Mouse (Mus musculus): Measurements from ENCODE around the gene Casp2. TPM values are rescaled to one million over a fixed set of nuclear protein-coding genes. Genes with fewer than 3 reads are reported as not detected.

The Casp2 gene
- polyA plus RNA-seq, 1 experiment from 2014 or later: 74.0 TPM

DNA sequence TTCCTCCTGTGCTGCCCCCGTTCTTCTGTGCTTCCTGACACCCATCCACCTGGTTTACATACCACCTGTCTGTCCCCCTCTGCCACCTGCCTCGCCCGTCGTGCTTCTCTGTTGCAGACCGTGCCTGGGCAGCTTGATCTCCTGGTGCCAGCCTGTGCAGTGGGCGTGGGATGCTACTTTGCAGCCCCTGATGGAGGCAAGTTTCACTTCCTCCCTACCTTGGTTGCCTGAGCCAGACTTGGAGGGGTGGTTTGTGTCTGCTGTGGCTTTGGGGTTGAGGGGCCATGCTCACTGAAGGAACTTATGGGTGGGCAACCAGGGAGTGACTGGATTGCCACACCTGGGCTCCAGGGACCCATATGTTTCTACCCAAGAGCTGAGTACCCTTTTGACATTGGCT, 28.5 kb downstream of the Casp2 start:
- peaks cover 43% of the 10 kb centered on the region for H3K36me3 ChIP-seq (replicated peaks)

DNA sequence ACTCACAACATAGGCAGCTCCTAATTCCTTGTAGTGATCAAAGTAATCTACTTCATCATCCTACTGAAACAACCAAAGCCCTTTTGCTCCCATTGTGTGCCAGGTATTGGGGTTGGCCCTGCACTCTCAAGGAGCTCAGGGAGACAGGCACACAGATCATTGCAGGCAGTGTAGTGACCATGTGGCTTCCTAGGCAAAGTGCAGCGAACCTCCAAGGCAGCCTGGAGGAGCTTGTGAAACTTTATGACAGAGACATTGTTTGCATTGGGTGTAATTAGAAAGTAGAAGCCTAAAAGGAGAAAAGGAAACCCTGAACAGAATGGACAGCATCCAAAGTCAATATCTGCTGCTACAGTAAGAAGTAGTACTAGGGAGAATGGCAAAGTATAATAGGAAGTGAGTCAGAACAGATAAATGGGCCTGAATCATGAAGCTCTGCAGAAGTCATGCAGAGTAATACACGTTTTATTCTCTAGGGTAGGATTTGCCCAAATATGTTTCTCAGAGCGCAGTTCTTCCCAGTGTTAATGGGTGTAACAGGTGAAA, 30.8 kb downstream of the Casp2 start:
- Histone ChIP-seq H3K9me3 (no peaks in the 10 kb centered on the region), H3K4me1 (no peaks in the 10 kb centered on the region), H3K36me3 (replicated peaks) (peaks cover 56% of the 10 kb centered on the region), H3K9ac (no peak overlapping the region), H3K27me3 (no peaks in the 10 kb centered on the region), H3K27ac (no peak overlapping the region), H3K4me3 (replicated peaks) (no peak overlapping the region), H3K4me2 (no peak overlapping the region)
- no peak for ATAC-seq (ENCODE audit: low FRiP score)
- 86% methylated on average over 3 of the region's 3 CpGs for WGBS

More for the DNA sequence above, 28.5 kb downstream of the Casp2 start:
- H3K9me3 ChIP-seq: no peaks in the 10 kb centered on the region
- no peaks in the 10 kb centered on the region for H3K27me3 ChIP-seq
- no peaks in the 10 kb centered on the region for H3K4me1 ChIP-seq
- H3K4me3 ChIP-seq (replicated peaks): no peak overlapping the region
- no peak for ATAC-seq (ENCODE audit: low FRiP score)
- 89% methylated on average over 6 of the region's 6 CpGs for WGBS
- H3K9ac ChIP-seq: no peak overlapping the region
- no peak overlapping the region for H3K4me2 ChIP-seq
- no peak overlapping the region for H3K27ac ChIP-seq

DNA sequence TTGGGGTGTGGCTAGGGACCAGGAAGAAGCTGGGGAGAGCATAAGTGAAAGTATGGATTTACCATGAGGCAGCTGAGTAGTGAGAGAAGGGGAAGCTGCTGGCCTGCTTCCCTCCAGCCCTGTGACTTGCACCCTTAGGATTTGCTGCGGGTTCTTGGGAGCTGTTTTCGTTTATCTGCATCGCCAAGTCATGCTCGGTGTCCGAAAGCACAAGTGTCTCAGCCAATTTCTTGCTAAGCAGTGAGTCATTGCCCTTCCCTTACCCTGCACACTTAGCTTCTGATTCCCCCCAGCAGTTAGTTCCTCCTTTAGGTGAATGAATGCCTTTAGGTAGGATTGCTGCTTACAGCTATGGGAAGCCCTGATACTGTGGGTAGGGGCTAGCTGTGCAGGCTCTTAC, 34.6 kb downstream of the Casp2 start:
- H3K4me3 ChIP-seq (replicated peaks): no peak overlapping the region
- WGBS: 93% methylated on average over 5 of the region's 5 CpGs
- no peaks in the 10 kb centered on the region for H3K27me3 ChIP-seq
- H3K4me1 ChIP-seq: no peaks in the 10 kb centered on the region
- H3K4me2 ChIP-seq: no peak overlapping the region
- peaks cover 33% of the 10 kb centered on the region for H3K36me3 ChIP-seq (replicated peaks)
- no peak overlapping the region for H3K27ac ChIP-seq
- no peak overlapping the region for H3K9ac ChIP-seq
- no peaks in the 10 kb centered on the region for H3K9me3 ChIP-seq
- ATAC-seq (ENCODE audit: low FRiP score): no peak

DNA sequence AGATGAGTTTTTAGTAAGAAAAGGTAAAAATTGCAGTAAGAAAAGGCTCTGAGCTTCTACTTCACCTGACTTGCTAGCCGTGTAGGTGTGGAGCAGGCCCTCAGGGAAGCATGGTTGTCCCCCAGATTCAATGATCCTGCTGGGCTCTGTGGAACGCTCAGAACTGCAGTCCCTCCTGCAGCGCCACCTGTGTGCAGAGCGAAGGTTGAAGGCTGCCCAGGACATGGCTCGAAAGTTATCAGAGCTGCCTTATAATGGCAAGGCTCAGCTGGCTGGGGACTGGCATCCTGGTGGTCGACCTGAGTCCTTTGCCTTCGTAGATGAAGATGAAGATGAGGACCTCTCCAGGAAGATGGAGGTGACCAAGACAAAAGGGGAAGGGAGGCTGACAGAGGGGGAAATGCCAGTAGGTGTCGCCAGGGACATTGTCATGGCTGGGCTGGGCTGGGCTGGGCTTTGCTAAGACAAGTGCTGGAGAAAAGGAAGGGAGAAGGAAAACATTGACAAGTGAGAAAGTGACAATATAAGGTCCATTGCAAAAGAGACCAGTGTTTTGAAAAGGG, 45.1 kb downstream of the Casp2 start:
- H3K9me3 ChIP-seq: no peaks in the 10 kb centered on the region
- WGBS: 45% methylated on average over 8 of the region's 8 CpGs
- no peaks in the 10 kb centered on the region for H3K27me3 ChIP-seq
- H3K4me1 ChIP-seq: no peaks in the 10 kb centered on the region
- H3K36me3 ChIP-seq (replicated peaks): peaks cover 85% of the 10 kb centered on the region
- H3K4me3 ChIP-seq (replicated peaks): no peak overlapping the region
- no peak overlapping the region for H3K9ac ChIP-seq
- H3K27ac ChIP-seq: no peak overlapping the region
- H3K4me2 ChIP-seq: no peak overlapping the region
- ATAC-seq (ENCODE audit: low FRiP score): no peak

DNA sequence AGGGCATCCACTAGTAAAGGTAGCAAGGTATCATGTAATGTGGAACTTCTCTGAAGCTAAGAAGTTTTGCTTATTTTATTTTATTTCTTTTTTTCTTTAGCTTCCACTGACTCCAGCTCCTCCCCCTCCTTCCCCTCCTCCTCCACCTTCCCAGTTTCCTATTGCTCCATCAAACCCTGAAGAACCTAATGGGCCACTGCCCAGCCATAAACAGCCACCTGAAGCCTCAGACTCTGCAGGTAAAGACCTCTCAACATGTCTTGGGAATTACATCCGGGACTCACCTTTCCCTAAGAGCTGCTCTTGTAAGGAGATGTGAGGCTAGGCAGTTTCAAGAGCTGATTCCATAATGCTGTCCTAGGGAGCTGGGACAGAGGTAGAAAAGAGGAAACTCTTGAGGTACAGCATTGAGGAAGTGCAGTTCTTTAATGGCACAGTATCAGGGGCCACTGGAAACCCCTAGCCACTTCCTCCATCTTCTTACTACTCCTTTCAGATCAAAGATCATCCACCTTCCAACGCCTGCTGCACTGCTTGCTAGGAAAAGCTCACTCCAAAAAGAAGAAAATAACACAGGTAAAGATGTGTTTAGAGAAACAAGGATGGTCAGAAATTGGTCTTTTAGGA, 45.8 kb downstream of the Casp2 start:
- Histone ChIP-seq H3K9me3 (no peaks in the 10 kb centered on the region), H3K36me3 (replicated peaks) (peaks cover 78% of the 10 kb centered on the region), H3K9ac (no peak overlapping the region), H3K4me1 (no peaks in the 10 kb centered on the region), H3K4me2 (no peak overlapping the region), H3K27ac (no peak overlapping the region), H3K4me3 (replicated peaks) (no peak overlapping the region), H3K27me3 (no peaks in the 10 kb centered on the region)
- no peak for ATAC-seq (ENCODE audit: low FRiP score)
- WGBS: 83% methylated on average over 2 of the region's 2 CpGs

DNA sequence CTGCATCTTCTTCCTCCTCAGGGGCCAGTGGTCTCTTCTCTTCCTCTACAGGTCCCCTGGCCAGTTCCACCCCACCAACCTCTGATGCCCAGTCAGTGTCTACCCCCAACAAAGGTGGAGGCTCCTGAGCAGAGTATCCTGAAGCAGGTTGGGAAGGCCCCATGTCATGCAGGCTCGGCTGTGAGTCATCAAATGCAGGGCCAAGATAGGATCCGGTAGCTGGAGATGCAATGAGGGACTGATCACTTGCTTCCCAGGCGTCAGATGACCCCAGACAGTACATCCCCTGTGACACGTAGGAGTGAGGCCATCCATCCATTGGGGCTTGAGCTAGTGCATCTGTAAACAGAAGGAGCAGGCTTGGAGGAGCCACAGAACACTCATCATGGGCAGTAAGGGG, 53.5 kb downstream of the Casp2 start:
- Histone ChIP-seq H3K9me3 (no peaks in the 10 kb centered on the region), H3K27me3 (no peaks in the 10 kb centered on the region), H3K9ac (no peak overlapping the region), H3K27ac (no peak overlapping the region), H3K4me3 (replicated peaks) (no peak overlapping the region), H3K36me3 (replicated peaks) (peaks cover 34% of the 10 kb centered on the region), H3K4me2 (no peak overlapping the region), H3K4me1 (peaks cover 14% of the 10 kb centered on the region; the same call in 1 of the 2 replicates)
- 90% methylated on average over 4 of the region's 4 CpGs for WGBS
- ATAC-seq (ENCODE audit: low FRiP score): no peak

DNA sequence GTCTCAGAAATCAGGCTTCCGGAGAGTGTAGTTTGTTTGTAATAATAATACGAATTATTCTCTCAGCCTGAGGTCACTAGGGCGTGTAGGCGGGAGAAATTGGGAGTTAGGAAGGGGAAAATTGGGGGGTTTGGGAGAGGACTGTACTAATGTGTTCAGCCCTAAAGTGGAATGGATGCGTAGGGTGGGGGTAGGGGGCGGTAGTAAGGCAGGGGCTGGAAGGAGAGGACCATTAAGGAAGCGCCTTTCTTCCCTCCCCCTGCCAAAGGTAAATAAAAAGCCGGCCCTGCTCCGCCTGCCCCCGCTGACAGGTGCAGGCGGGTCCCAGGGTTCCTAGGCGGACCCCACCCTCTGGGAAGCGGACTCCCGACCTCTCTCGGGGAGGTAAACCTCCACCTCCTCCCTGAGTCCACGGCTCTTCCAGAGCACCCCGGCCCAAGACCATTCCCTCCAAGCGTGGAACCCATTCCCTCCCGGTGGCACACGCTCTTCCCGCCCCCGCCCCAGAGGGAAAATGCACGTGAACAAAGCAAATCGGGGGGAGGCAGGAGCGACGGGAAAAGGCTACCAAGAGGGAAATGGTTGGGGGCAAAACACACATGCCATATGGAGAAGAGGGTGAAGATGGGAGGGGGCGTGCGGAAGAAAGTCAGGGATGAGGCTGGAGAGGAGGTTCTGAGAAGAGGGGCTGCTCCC, 58.7 kb downstream of the Casp2 start:
- peak overlapping the region; percentile 91 for H3K27ac ChIP-seq
- H3K27me3 ChIP-seq: no peaks in the 10 kb centered on the region
- under 1% methylated on average over 28 of the region's 28 CpGs for WGBS

DNA sequence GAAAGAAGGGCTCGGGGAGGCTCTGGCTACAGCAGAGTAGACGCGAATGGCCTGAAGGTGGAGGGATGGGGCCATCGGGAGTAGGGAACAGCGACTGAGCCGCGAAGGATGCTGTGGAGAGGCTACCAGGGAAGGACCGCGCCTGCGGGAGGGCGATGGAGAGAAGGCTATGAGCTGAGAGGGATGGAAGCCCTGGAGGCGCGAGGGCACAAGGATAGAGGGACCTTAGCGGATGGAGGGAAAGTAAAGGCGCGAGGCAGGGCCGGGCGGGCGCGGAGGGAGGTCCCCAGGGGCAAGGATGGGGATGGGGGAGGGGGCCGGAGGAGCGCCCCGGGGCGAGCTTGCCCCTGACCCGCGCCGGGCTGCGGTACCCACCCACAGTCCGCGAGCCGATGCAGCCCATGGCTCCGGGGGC, 59.3 kb downstream of the Casp2 start:
- WGBS: under 1% methylated on average over 16 of the region's 32 CpGs

More for the DNA sequence above, 58.7 kb downstream of the Casp2 start:
- Histone ChIP-seq H3K9ac (peak overlapping the region; percentile 82), H3K4me2 (peak overlapping the region; percentile 91), H3K4me1 (peaks cover 22% of the 10 kb centered on the region; the same call in 1 of the 2 replicates), H3K9me3 (no peaks in the 10 kb centered on the region), H3K4me3 (replicated peaks) (peak overlapping the region; percentile 81), H3K36me3 (replicated peaks) (peaks cover 5% of the 10 kb centered on the region)
- ATAC-seq (ENCODE audit: low FRiP score): peak; percentile 43

DNA sequence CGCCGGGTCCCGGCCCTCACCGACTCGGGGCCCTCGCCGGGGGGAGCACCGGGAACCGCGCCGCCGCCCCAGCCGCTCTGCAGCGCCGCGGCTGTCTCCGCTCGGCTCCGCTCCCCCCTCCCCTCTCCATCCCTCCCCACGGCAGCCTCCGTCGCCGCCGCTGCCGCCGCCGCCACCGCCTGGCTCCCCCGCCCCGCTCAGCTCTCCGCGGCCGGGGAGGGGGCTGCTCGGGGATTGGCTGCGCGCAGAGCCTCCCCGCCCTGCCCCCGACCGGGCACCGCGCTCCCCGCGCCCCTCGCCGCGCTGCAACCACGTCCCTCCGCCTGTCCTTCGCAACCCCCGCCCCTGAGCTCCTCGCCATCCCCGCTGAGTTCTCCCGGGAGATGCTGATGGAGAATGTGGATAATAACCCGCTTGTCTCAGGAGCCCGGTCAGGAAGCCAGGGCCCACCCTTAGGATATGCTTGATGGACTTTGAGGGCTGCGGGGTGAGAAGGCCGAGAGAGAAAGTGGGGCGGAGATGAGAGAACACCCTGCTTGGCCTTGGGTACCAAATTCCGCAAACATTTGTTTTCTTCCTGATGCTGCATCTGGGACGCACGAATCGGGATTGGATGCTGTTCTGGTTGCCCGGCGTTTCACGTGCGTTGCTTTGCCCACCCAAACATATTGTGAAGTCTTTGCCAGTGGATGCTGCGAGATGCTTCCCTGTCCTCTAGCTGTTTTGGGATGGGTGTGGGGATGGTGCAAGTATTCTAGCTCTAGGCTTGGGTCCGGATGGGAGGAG, 59.9 kb downstream of the Casp2 start, which contains the start of gene Fam131b:
Gene Fam131b, minus strand, starts transcription at position 162 of the 786 bp plus-strand sequence.
- H3K36me3 ChIP-seq (replicated peaks): no peaks in the 10 kb centered on the region; the same call in 1 of the 2 replicates
- peak within 1 kb of the TSS; percentile 82 for H3K9ac ChIP-seq
- peak within 1 kb of the TSS; percentile 91 for H3K4me2 ChIP-seq
- peak within 1 kb of the TSS; percentile 81 for H3K4me3 ChIP-seq (replicated peaks)
- peaks cover 22% of the 10 kb centered on the region; the same call in 1 of the 2 replicates for H3K4me1 ChIP-seq
- under 1% methylated on average over 32 of the region's 68 CpGs for WGBS
- no peaks in the 10 kb centered on the region for H3K9me3 ChIP-seq
- ATAC-seq (ENCODE audit: low FRiP score): peak; percentile 91
- no peaks in the 10 kb centered on the region for H3K27me3 ChIP-seq
- H3K27ac ChIP-seq: peak within 1 kb of the TSS; percentile 91

More for the DNA sequence above, 59.3 kb downstream of the Casp2 start:
- Histone ChIP-seq H3K36me3 (replicated peaks) (no peaks in the 10 kb centered on the region; the same call in 1 of the 2 replicates), H3K4me3 (replicated peaks) (peak overlapping the region; percentile 81), H3K9ac (peak overlapping the region; percentile 82), H3K27ac (peak overlapping the region; percentile 91), H3K27me3 (no peaks in the 10 kb centered on the region), H3K9me3 (no peaks in the 10 kb centered on the region), H3K4me1 (peaks cover 22% of the 10 kb centered on the region; the same call in 1 of the 2 replicates), H3K4me2 (peak overlapping the region; percentile 91)
- ATAC-seq (ENCODE audit: low FRiP score): peak; percentile 85

DNA sequence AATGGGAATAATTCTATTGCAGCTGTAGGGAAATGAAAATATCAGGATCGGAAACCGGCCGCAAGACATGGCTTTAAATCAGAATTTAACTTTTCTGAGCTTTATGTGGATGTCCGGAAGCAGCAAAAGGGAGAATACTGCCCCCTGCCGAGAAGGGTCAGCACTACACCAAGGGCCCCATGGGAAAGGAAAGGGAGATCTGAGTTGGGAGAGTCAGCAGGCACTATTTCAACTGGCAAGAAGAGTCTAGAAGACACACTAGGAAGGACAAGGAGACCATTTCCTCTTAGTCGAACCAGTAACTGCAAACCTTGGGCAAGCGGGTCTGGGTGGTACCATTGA, 60.5 kb downstream of the Casp2 start:
- Histone ChIP-seq H3K9me3 (no peaks in the 10 kb centered on the region), H3K27ac (peak overlapping the region; percentile 91), H3K36me3 (replicated peaks) (no peaks in the 10 kb centered on the region; the same call in 1 of the 2 replicates), H3K4me1 (peaks cover 22% of the 10 kb centered on the region; the same call in 1 of the 2 replicates), H3K9ac (peak overlapping the region; percentile 82), H3K27me3 (no peaks in the 10 kb centered on the region), H3K4me3 (replicated peaks) (peak overlapping the region; percentile 81), H3K4me2 (peak overlapping the region; percentile 91)
- WGBS: under 1% methylated on average over 7 of the region's 7 CpGs
- no peak for ATAC-seq (ENCODE audit: low FRiP score)

DNA sequence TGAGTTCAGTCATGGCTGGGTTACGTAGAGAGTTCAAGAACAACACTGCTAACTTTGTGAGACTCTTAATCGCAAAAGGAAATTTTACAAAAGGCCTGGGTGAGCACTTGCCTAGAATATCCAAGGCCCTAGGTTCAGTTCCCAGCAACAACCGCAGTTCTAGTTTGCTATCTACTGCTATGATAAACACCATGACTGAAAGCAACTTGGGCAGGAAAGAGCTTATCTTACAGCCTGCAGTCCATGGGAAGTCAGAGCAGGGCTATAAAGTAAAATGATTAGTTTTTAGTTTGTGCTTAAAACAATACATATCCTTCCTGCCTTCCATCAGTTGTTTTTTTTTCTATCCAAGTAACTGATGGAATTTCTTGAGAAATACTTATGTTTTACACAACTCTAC, 61.7 kb downstream of the Casp2 start:
- Histone ChIP-seq H3K4me1 (peaks cover 22% of the 10 kb centered on the region; the same call in 1 of the 2 replicates), H3K9ac (no peak overlapping the region), H3K36me3 (replicated peaks) (no peaks in the 10 kb centered on the region), H3K27ac (no peak overlapping the region), H3K9me3 (no peaks in the 10 kb centered on the region), H3K4me2 (no peak overlapping the region), H3K27me3 (no peaks in the 10 kb centered on the region), H3K4me3 (replicated peaks) (no peak overlapping the region)
- WGBS: 90% methylated on average over 3 of the region's 3 CpGs
- ATAC-seq (ENCODE audit: low FRiP score): no peak

DNA sequence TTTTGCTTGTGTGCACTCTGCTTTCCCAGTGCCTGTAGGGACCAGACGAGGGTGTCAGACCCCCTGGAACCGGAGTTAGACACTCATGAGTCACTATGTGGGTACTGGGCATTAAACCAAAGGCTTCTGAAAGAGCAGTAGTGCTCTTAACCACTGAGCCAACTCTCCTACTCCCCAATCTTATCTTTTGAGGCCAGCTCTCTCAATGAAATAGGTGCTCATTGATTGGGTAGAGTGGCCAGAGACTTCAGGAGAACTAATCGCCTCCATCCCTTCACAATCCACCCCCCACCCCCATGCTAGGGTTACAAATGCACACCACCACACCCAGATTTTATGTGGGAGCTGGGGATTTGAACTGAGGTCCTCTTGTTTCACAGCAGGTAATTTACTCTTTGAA, 64.0 kb downstream of the Casp2 start:
- H3K27ac ChIP-seq: no peak overlapping the region
- H3K4me1 ChIP-seq: 0 out of 2 replicates have a peak, but pooled peaks cover 5% of the 10 kb centered on the region
- H3K36me3 ChIP-seq (replicated peaks): no peaks in the 10 kb centered on the region
- 81% methylated on average over 3 of the region's 3 CpGs for WGBS
- no peak overlapping the region for H3K9ac ChIP-seq
- H3K9me3 ChIP-seq: no peaks in the 10 kb centered on the region
- ATAC-seq (ENCODE audit: low FRiP score): no peak
- H3K27me3 ChIP-seq: no peaks in the 10 kb centered on the region
- H3K4me3 ChIP-seq (replicated peaks): no peak overlapping the region
- no peak overlapping the region for H3K4me2 ChIP-seq
